Mouse (Mus musculus) kidney, postnatal 0 days (tissue): ENCODE measurements around the gene Fbf1. TPM values are rescaled to one million over a fixed set of nuclear protein-coding genes. Genes with fewer than 3 reads are reported as not detected.

Experiments used
- ATAC-seq: fragments of 200-750 bp; cut with Nextera tagmentation; replicated peaks from 2 replicates; pipeline ENCODE4 v1.8.0; 2017; ENCODE audit warnings: low read depth, moderate number of reproducible peaks, moderate TSS enrichment, moderate library complexity; ENCODE audit not compliant: low FRiP score
- DNase-seq: peaks from one replicate; pipeline ENCODE4 v3.0.0-alpha.2; 2016; ENCODE audit warnings: low spot score
- H3K27ac ChIP-seq: fragments of 300-500 bp; sonication (generic); 2 replicates; pipeline ENCODE4 v1.5.1; 2014; ENCODE audit warnings: mild to moderate bottlenecking
- H3K27me3 ChIP-seq: fragments of 300-500 bp; sonication (generic); 2 replicates; pipeline ENCODE4 v1.6.1; 2014; ENCODE audit warnings: low read length, mixed read lengths; ENCODE audit not compliant: insufficient read depth
- H3K36me3 ChIP-seq: fragments of 300-500 bp; sonication (generic); 2 replicates; pipeline ENCODE4 v1.6.1; 2014; ENCODE audit warnings: low read length, mixed read lengths; ENCODE audit not compliant: insufficient read depth
- H3K4me1 ChIP-seq: fragments of 300-500 bp; sonication (generic); replicated peaks from 2 replicates; pipeline ENCODE4 v1.6.1; 2014; ENCODE audit warnings: antibody characterized with exemption, low read length, mixed read lengths; ENCODE audit not compliant: insufficient read depth
- H3K4me2 ChIP-seq: fragments of 300-500 bp; sonication (generic); 2 replicates; pipeline ENCODE4 v1.6.1; 2014; ENCODE audit warnings: mild to moderate bottlenecking, low read length, moderate library complexity, mixed read lengths
- H3K4me3 ChIP-seq: fragments of 300-500 bp; sonication (generic); replicated peaks from 2 replicates; pipeline ENCODE4 v1.5.1; 2014; ENCODE audit warnings: low read depth, low read length
- H3K9ac ChIP-seq: fragments of 300-500 bp; sonication (generic); 2 replicates; pipeline ENCODE4 v1.6.1; 2014; ENCODE audit warnings: low read depth, low read length
- H3K9me3 ChIP-seq: fragments of 300-500 bp; sonication (generic); replicated peaks from 2 replicates; pipeline ENCODE4 v1.6.1; 2016; ENCODE audit warnings: low read length, inconsistent platforms, mixed read lengths
- CTCF ChIP-seq: IDR thresholded peaks from 2 replicates; pipeline ENCODE4 v1.5.1; 2016; ENCODE audit warnings: antibody characterized with exemption, low read depth, mild to moderate bottlenecking, moderate library complexity
- WGBS: fragments of 180-500 bp; shearing (Covaris S2); extraction: QIAGEN DNeasy Blood & Tissue Kit; methylation state at CpG from one replicate; pipeline ENCODE4 v1.1.7; 2014; 5-methylcytosine and 5-hydroxymethylcytosine counted together
- polyA plus RNA-seq: library from polyadenylated mRNA; unstranded; fragments of >200 nt; fragmentation: Nextera tagmentation; extraction: Ambion mirVana; gene quantifications from 2 replicates; pipeline ENCODE4 v1.2.1, GENCODE M21; 2015

Fbf1 gene
- polyA plus RNA-seq, 1 experiment from 2014 or later, result 16.8 TPM

DNA sequence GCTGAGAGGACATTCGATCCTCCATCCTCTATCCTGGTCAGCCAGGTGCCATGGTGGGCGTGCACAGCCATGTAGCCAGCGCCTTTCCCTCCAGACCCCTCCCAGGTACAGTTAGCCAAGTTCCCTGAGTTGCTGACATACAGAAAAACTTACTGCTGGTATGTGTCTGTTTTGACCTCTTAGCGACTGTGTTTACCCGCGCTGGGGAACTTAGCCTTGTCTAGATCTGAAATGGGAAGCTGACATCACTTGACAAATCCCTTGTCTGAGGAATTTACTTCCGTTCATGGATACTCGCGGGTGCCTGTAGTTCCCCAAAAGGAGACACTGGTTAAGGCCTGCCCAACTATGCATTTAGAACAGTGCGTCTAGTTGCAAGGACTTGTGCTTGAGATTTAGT, 57.4 kb downstream of the Fbf1 start:
- 22% methylated on average over 10 of the region's 10 CpGs for WGBS
- H3K4me1 ChIP-seq, result peaks cover 30% of the 10 kb centered on the region; the same call in 1 of the 2 replicates
- DNase-seq, result peak; percentile 63
- no peak for TF ChIP-seq CTCF
- H3K4me2 ChIP-seq, result peak overlapping the region; percentile 84
- peak overlapping the region; percentile 58 for H3K4me3 ChIP-seq
- H3K9me3 ChIP-seq, result no peaks in the 10 kb centered on the region
- no peaks in the 10 kb centered on the region; the same call in 1 of the 2 replicates for H3K36me3 ChIP-seq
- H3K27me3 ChIP-seq, result no peaks in the 10 kb centered on the region
- ATAC-seq, result peak; percentile 41
- H3K9ac ChIP-seq, result peak overlapping the region; percentile 73
- peak overlapping the region; percentile 80 for H3K27ac ChIP-seq

DNA sequence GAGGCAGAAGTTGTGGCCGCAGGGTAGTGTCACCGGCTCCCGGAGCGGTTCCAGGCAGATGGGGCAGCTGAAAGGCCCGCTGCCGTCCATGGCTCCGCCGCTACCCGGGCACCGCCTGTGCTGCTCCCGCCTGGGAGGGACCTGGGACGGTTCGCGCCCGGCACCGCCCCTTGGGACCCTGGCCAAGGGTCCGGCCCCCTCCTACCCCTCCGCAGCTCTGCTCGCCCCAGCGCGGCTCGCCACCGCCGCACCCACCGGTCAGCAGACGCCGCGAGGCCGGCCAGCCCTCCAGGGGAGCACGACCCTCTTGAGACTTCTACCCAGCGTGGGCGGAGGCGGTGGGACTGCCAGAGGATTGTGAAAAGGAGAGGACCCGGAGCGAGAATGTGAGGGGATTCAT, 57.8 kb downstream of the Fbf1 start:
- Histone ChIP-seq H3K27me3 (no peaks in the 10 kb centered on the region), H3K36me3 (no peaks in the 10 kb centered on the region; the same call in 1 of the 2 replicates), H3K9ac (peak overlapping the region; percentile 73), H3K9me3 (no peaks in the 10 kb centered on the region), H3K27ac (peak overlapping the region; percentile 80), H3K4me1 (peaks cover 30% of the 10 kb centered on the region; the same call in 1 of the 2 replicates), H3K4me3 (peak overlapping the region; percentile 58), H3K4me2 (peak overlapping the region; percentile 84)
- ATAC-seq (peak; percentile 61), DNase-seq (peak; percentile 61)
- WGBS, result under 1% methylated on average over 35 of the region's 35 CpGs
- TF ChIP-seq CTCF, result no peak

DNA sequence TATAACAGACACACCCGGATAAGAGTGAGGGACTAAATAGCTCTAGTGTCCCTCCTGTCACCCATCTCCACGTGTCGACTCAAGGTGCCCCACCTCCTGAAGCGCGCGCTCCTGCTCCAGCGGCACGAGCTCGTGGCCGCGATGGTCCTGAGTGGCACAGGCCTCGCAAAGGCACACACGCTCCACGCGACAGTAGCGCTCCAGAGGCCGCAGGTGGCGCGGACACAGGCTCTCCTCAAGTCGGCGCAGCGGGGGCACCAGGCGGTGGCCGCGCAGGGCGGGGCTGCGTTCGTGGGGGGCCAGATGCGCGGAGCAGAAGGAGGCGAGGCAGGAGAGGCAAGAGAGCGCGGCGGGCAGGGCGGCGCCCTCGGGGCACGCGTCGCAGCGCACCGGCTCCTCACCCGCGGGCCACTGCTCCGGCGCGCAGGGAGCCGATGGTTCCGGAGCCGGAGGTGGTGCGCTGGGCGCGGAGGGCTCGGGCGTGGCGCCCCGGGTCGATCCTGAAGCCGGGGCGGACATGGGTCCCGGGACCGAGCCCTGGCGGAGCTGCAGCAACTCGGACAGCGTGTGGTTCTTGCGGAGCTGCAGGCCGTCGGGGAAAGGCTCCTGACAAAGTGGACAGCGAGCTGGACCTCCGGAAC, 58.4 kb downstream of the Fbf1 start:
- 2% methylated on average over 69 of the region's 70 CpGs for WGBS
- no peak for ATAC-seq
- TF ChIP-seq CTCF, result no peak; the same call in 1 of the 2 replicates

DNA sequence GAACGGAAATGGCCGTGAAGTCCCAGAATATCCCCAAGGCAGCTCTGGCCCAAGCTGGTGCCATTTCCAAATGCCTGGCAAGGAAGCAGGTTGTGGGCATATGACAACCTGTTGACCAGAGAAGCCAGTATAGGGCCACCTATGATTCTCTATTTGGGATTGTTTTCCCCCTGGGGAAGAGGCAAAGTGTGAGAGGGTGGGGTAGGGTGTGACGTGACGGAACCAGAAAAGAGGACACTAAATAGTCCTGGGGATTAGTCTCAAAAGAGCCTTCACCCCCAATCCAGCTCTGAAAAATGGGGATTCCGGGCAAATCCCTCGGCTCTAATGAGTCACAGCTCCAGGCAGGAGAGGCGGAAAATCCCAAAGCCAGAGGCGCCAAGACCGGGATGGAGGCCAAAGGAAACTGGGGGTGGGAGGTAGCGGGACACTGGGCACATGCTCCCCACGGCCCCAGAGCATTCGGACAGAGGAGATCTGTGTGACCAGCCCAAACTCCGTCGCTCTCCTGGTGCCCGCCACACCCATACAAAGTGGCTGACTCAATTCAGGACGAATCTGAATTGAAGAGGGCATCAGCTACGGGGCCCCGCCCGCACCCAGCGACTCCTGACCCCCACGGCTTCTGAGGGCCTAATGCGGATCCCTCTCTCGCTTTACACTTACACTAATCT, 59.4 kb downstream of the Fbf1 start:
- Histone ChIP-seq H3K4me1 (peaks cover 39% of the 10 kb centered on the region), H3K4me2 (peak overlapping the region; percentile 84), H3K9ac (peak overlapping the region; percentile 73; the same call in 1 of the 2 replicates), H3K27ac (peak overlapping the region; percentile 81), H3K4me3 (peak overlapping the region; percentile 58), H3K36me3 (no peaks in the 10 kb centered on the region; the same call in 1 of the 2 replicates), H3K27me3 (no peaks in the 10 kb centered on the region), H3K9me3 (no peaks in the 10 kb centered on the region)
- no peak for TF ChIP-seq CTCF
- ATAC-seq, result no peak
- 11% methylated on average over 23 of the region's 23 CpGs for WGBS
- DNase-seq, result no peak

More for the DNA sequence above, 58.4 kb downstream of the Fbf1 start:
- DNase-seq, result no peak
- Histone ChIP-seq H3K4me2 (peak overlapping the region; percentile 84), H3K27ac (peak overlapping the region; percentile 80), H3K9ac (peak overlapping the region; percentile 73), H3K4me3 (peak overlapping the region; percentile 58), H3K27me3 (no peaks in the 10 kb centered on the region), H3K4me1 (peaks cover 30% of the 10 kb centered on the region; the same call in 1 of the 2 replicates), H3K9me3 (no peaks in the 10 kb centered on the region), H3K36me3 (no peaks in the 10 kb centered on the region; the same call in 1 of the 2 replicates)

DNA sequence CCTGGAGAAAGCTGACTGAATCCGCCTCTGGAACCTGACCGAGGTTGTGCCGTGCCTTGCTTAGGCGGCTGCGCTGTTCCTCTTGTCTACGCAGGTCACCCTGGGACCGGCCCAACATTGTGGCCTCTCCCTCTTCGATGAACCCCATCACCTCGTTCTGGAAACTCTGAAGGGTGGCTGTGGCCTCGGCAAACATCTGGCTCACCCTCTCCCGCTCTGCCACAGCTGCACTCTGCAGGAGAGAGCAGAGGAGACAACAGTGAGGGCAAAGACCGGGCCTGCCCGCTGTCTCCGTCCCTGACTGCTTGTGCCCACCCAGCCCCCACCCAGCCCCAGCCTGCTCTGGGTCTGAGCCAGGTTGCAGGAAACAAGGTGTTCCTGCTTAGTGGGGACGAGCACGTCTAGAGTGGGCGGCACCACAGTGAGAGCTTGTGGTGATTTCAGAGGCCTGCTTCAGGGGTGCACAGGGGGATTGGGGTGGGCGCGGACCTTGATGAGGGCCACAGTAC, 60.1 kb downstream of the Fbf1 start:
- Histone ChIP-seq H3K4me3 (peak overlapping the region; percentile 58), H3K4me2 (peak overlapping the region; percentile 84), H3K27me3 (no peaks in the 10 kb centered on the region), H3K9me3 (no peaks in the 10 kb centered on the region), H3K27ac (peak overlapping the region; percentile 81), H3K36me3 (no peaks in the 10 kb centered on the region; the same call in 1 of the 2 replicates), H3K9ac (peak overlapping the region; percentile 73; the same call in 1 of the 2 replicates), H3K4me1 (peaks cover 46% of the 10 kb centered on the region)
- TF ChIP-seq CTCF, result no peak
- DNase-seq, result no peak
- WGBS, result 27% methylated on average over 19 of the region's 19 CpGs
- peak; percentile 31; the same call in 1 of the 2 replicates for ATAC-seq
